Mouse (Mus musculus): ENCODE data around the gene Spc25. TPM values are rescaled to one million over a fixed set of nuclear protein-coding genes. Genes with fewer than 3 reads are reported as not detected.

Spc25 gene
- 147 and 153 TPM in 2 replicates for polyA plus RNA-seq (2016; fragmentation: Nextera tagmentation; extraction: Ambion mirVana)

GRCm38 (mm10) chr2:69205791-69206351 lies at the start of gene Spc25:
Gene Spc25, minus strand, starts transcription at chr2:69206194.
- peaks cover 33% of the 10 kb centered on the region for H3K36me3 ChIP-seq
- H3K4me3 ChIP-seq: peak within 1 kb of the TSS; percentile 91
- peak; percentile 97 for ATAC-seq
- peak within 1 kb of the TSS; percentile 96 for H3K9ac ChIP-seq
- peaks cover 24% of the 10 kb centered on the region for H3K4me1 ChIP-seq
- H3K9me3 ChIP-seq (replicated peaks): no peaks in the 10 kb centered on the region
- no peaks in the 10 kb centered on the region for H3K27me3 ChIP-seq (replicated peaks)
- WGBS (ENCODE audit: insufficient replicate concordance): 1% methylated on average over 46 of the region's 46 CpGs
- H3K27ac ChIP-seq: peak within 1 kb of the TSS; percentile 87
- H3K4me2 ChIP-seq: peak within 1 kb of the TSS; percentile 80

- H3K4me2 ChIP-seq: no peak overlapping the region
- H3K4me1 ChIP-seq: no peaks in the 10 kb centered on the region
- no peaks in the 10 kb centered on the region for H3K27me3 ChIP-seq (replicated peaks)
- ATAC-seq: no peak
- H3K36me3 ChIP-seq: no peaks in the 10 kb centered on the region
- H3K9me3 ChIP-seq (replicated peaks): no peaks in the 10 kb centered on the region
- H3K9ac ChIP-seq: no peak overlapping the region
- H3K4me3 ChIP-seq: no peak overlapping the region
- WGBS (ENCODE audit: insufficient replicate concordance): 64% methylated on average over 16 of the region's 16 CpGs
- no peak overlapping the region for H3K27ac ChIP-seq
These were observed 42.3 kb upstream of the Spc25 start for GRCm38 (mm10) chr2:69248221-69248755.

GRCm38 (mm10) chr2:69247081-69247480 lies 41.1 kb upstream of the Spc25 start:
- H3K4me3 ChIP-seq: no peak overlapping the region
- H3K27me3 ChIP-seq (replicated peaks): no peaks in the 10 kb centered on the region
- H3K36me3 ChIP-seq: no peaks in the 10 kb centered on the region
- H3K9ac ChIP-seq: no peak overlapping the region
- ATAC-seq: no peak
- no peak overlapping the region for H3K4me2 ChIP-seq
- H3K27ac ChIP-seq: no peak overlapping the region
- WGBS (ENCODE audit: insufficient replicate concordance): 71% methylated on average over 1 of the region's 1 CpGs
- H3K4me1 ChIP-seq: no peaks in the 10 kb centered on the region
- no peaks in the 10 kb centered on the region for H3K9me3 ChIP-seq (replicated peaks)

GRCm38 (mm10) chr2:69244924-69245323 lies 38.9 kb upstream of the Spc25 start:
- H3K4me1 ChIP-seq: no peaks in the 10 kb centered on the region
- ATAC-seq: no peak
- no peak overlapping the region for H3K27ac ChIP-seq
- H3K4me2 ChIP-seq: no peak overlapping the region
- H3K4me3 ChIP-seq: no peak overlapping the region
- H3K36me3 ChIP-seq: no peaks in the 10 kb centered on the region
- WGBS (ENCODE audit: insufficient replicate concordance): 51% methylated on average over 2 of the region's 2 CpGs
- H3K9ac ChIP-seq: no peak overlapping the region
- H3K9me3 ChIP-seq (replicated peaks): no peaks in the 10 kb centered on the region
- no peaks in the 10 kb centered on the region for H3K27me3 ChIP-seq (replicated peaks)

- no peak overlapping the region for H3K4me3 ChIP-seq
- H3K36me3 ChIP-seq: no peaks in the 10 kb centered on the region
- H3K4me1 ChIP-seq: no peaks in the 10 kb centered on the region
- H3K9ac ChIP-seq: no peak overlapping the region
- H3K9me3 ChIP-seq (replicated peaks): no peaks in the 10 kb centered on the region
- no peak overlapping the region for H3K27ac ChIP-seq
- 73% methylated on average over 9 of the region's 9 CpGs for WGBS (ENCODE audit: insufficient replicate concordance)
- ATAC-seq: no peak
- H3K4me2 ChIP-seq: no peak overlapping the region
- H3K27me3 ChIP-seq (replicated peaks): no peaks in the 10 kb centered on the region
These were observed 33.3 kb upstream of the Spc25 start for GRCm38 (mm10) chr2:69239315-69239714.

GRCm38 (mm10) chr2:69234976-69235678 lies 29.1 kb upstream of the Spc25 start:
- ATAC-seq: no peak
- Histone ChIP-seq H3K27ac (no peak overlapping the region), H3K4me1 (no peaks in the 10 kb centered on the region), H3K9ac (no peak overlapping the region), H3K9me3 (replicated peaks) (no peaks in the 10 kb centered on the region), H3K4me3 (no peak overlapping the region), H3K36me3 (no peaks in the 10 kb centered on the region), H3K27me3 (replicated peaks) (no peaks in the 10 kb centered on the region), H3K4me2 (no peak overlapping the region)
- 66% methylated on average over 5 of the region's 5 CpGs for WGBS (ENCODE audit: insufficient replicate concordance)

GRCm38 (mm10) chr2:69232101-69232500 lies 26.1 kb upstream of the Spc25 start:
- H3K27me3 ChIP-seq (replicated peaks): no peaks in the 10 kb centered on the region
- H3K4me3 ChIP-seq: no peak overlapping the region
- no peak overlapping the region for H3K9ac ChIP-seq
- no peaks in the 10 kb centered on the region for H3K4me1 ChIP-seq
- no peak for ATAC-seq
- no peaks in the 10 kb centered on the region for H3K36me3 ChIP-seq
- H3K9me3 ChIP-seq (replicated peaks): no peaks in the 10 kb centered on the region
- no peak overlapping the region for H3K4me2 ChIP-seq
- H3K27ac ChIP-seq: no peak overlapping the region

- Histone ChIP-seq H3K4me3 (no peak overlapping the region), H3K9me3 (replicated peaks) (no peaks in the 10 kb centered on the region), H3K4me1 (no peaks in the 10 kb centered on the region), H3K36me3 (no peaks in the 10 kb centered on the region), H3K9ac (no peak overlapping the region), H3K4me2 (no peak overlapping the region), H3K27me3 (replicated peaks) (no peaks in the 10 kb centered on the region), H3K27ac (no peak overlapping the region)
- WGBS (ENCODE audit: insufficient replicate concordance): 69% methylated on average over 2 of the region's 2 CpGs
- no peak for ATAC-seq
These were observed 24.1 kb upstream of the Spc25 start for GRCm38 (mm10) chr2:69230137-69230536.

GRCm38 (mm10) chr2:69228635-69229034 lies 22.6 kb upstream of the Spc25 start:
- WGBS (ENCODE audit: insufficient replicate concordance): 68% methylated on average over 6 of the region's 6 CpGs
- Histone ChIP-seq H3K4me3 (no peak overlapping the region), H3K4me2 (no peak overlapping the region), H3K4me1 (no peaks in the 10 kb centered on the region), H3K27ac (no peak overlapping the region), H3K36me3 (no peaks in the 10 kb centered on the region), H3K9me3 (replicated peaks) (no peaks in the 10 kb centered on the region), H3K9ac (no peak overlapping the region), H3K27me3 (replicated peaks) (no peaks in the 10 kb centered on the region)
- ATAC-seq: no peak

GRCm38 (mm10) chr2:69226876-69227275 lies 20.9 kb upstream of the Spc25 start:
- H3K4me2 ChIP-seq: no peak overlapping the region
- H3K27me3 ChIP-seq (replicated peaks): no peaks in the 10 kb centered on the region
- no peak for ATAC-seq
- H3K4me1 ChIP-seq: no peaks in the 10 kb centered on the region
- no peak overlapping the region for H3K27ac ChIP-seq
- WGBS (ENCODE audit: insufficient replicate concordance): 76% methylated on average over 9 of the region's 9 CpGs
- no peak overlapping the region for H3K4me3 ChIP-seq
- no peaks in the 10 kb centered on the region for H3K36me3 ChIP-seq
- no peaks in the 10 kb centered on the region for H3K9me3 ChIP-seq (replicated peaks)
- no peak overlapping the region for H3K9ac ChIP-seq

- Histone ChIP-seq H3K9ac (no peak overlapping the region), H3K4me2 (no peak overlapping the region), H3K27ac (no peak overlapping the region), H3K27me3 (replicated peaks) (no peaks in the 10 kb centered on the region), H3K9me3 (replicated peaks) (no peaks in the 10 kb centered on the region), H3K4me1 (no peaks in the 10 kb centered on the region), H3K36me3 (no peaks in the 10 kb centered on the region), H3K4me3 (no peak overlapping the region)
- WGBS (ENCODE audit: insufficient replicate concordance): 34% methylated on average over 2 of the region's 2 CpGs
- ATAC-seq: no peak
These were observed 18.7 kb upstream of the Spc25 start for GRCm38 (mm10) chr2:69224724-69225123.

- no peak overlapping the region for H3K9ac ChIP-seq
- H3K4me1 ChIP-seq: no peaks in the 10 kb centered on the region
- ATAC-seq: no peak
- H3K4me2 ChIP-seq: no peak overlapping the region
- H3K9me3 ChIP-seq (replicated peaks): no peaks in the 10 kb centered on the region
- H3K27me3 ChIP-seq (replicated peaks): no peaks in the 10 kb centered on the region
- H3K36me3 ChIP-seq: no peaks in the 10 kb centered on the region
- no peak overlapping the region for H3K4me3 ChIP-seq
- 69% methylated on average over 10 of the region's 10 CpGs for WGBS (ENCODE audit: insufficient replicate concordance)
- no peak overlapping the region for H3K27ac ChIP-seq
These were observed 16.8 kb upstream of the Spc25 start for GRCm38 (mm10) chr2:69222815-69223214.

Data from liver, embryonic 12.5 days (tissue).